Mouse (Mus musculus) gastrocnemius, adult 8-10 months (tissue): ENCODE measurements at regions not wholly inside any gene's neighbourhood (a gene's known extent, or its start where the extent isn't known, plus 50 kb on each side); places are given as distances from the start of the nearest gene placed in this dataset.
"Not testable (repeated sequence)": the region's sequence is repeated elsewhere in the genome, so short reads cannot be mapped to it uniquely, and the experiment has no call there.

Source experiments
- DNase-seq, 2 experiments: peaks; one replicate each; pipeline ENCODE4 v3.0.0; 2022; ENCODE audit warnings: low spot score in 2 of 2

- no peak for DNase-seq
Measured at GRCm38 (mm10) chr13:57055409-57056195, 159.8 kb upstream of the Trpc7 start.

GRCm38 (mm10) chr13:57053361-57053760 lies 157.6 kb upstream of the Trpc7 start:
- DNase-seq, result no peak

GRCm38 (mm10) chr13:57046130-57046529 lies 150.3 kb upstream of the Trpc7 start:
- DNase-seq, result not testable (repeated sequence)

DNA sequence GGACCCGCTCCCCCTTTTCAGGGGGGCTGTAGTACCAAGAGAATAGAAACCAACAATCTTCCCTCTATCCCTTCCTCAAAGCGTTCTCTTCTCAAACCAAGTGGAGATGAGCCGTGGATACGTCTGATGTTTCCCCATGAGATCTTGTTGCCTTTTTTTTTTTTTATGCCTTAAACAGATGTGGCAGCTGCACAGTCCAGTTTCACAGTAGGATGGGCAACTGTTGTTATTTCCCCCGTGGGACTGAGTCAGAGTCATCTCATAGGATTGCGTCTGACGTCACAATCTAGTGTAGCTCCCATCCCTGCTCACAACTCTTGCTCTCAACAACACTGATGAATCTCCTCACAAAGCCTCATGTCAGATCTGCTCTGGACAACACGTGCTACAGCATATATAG lies 148.7 kb upstream of the Trpc7 start:
- no peak for DNase-seq

- no peak for DNase-seq
Measured at GRCm38 (mm10) chr13:57043316-57043974, 147.7 kb upstream of the Trpc7 start.

DNA sequence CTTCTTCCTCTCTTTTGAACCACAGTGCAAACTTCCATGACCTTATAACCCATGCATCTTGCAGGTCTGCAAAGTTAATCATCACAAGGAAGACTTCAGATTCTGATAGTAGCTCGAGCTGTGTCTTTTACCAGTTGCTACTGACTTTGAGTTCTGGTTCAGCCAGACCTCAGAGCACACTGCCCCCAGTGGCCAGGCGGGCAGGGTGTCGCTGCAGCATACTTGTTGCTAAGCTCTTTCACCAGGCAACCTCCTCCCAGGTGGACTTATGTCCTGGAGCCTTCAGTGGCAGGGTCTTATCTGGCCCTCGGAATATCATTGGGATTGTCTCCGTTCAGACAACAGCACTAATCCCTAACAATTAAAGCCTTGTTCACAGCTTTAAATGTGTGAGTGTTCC lies 146.7 kb upstream of the Trpc7 start:
- DNase-seq, result no peak

GRCm38 (mm10) chr13:57032871-57033270 lies 137.1 kb upstream of the Trpc7 start:
- DNase-seq, result no peak

GRCm38 (mm10) chr13:57017553-57018341 lies 122.0 kb upstream of the Trpc7 start:
- no peak for DNase-seq

DNA sequence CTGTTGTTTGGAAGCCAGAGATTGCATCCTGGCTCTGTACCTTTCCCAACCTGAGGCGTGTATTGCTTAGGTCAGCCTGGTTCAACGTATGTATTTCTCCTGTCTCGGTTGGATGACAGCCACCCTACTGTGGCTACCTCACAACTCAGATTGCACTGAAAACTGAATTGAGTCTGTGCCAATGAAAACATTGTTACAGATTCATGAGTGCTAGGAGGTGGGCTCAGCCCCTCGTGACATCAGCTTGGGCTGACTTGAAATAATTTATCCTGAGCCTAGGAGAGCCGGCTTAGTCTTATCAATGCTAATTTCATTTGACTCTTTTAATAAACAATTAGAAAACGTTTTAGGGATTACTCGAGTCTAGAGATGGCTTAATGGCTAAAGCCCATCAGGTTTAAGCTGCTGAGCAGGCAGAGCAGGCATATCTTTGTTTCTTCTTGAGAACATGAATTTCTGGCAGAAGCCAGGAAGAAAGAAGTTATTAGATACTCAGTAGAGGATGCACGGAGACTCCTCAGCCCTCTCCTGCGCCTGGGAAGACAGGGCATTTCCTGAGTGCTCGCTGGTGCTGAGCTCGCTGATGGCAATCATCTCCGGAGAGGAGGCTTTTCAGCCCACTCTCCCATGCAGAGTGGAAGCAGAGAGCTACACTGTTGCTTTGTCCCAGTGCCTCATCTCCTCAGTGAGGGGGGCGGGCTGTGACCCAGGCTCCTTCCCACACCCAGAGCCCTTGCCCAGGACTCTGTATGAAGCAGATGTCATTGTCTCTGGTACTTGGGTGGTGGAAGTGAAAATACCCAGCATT lies 120.9 kb upstream of the Trpc7 start:
- DNase-seq, result no peak

GRCm38 (mm10) chr13:57007236-57007635 lies 111.4 kb upstream of the Trpc7 start:
- DNase-seq, result not testable (repeated sequence)

GRCm38 (mm10) chr13:57003565-57004132 lies 107.9 kb upstream of the Trpc7 start:
- no peak for DNase-seq

- DNase-seq, result no peak
Measured at GRCm38 (mm10) chr13:56992022-56992421, 96.2 kb upstream of the Trpc7 start.

DNA sequence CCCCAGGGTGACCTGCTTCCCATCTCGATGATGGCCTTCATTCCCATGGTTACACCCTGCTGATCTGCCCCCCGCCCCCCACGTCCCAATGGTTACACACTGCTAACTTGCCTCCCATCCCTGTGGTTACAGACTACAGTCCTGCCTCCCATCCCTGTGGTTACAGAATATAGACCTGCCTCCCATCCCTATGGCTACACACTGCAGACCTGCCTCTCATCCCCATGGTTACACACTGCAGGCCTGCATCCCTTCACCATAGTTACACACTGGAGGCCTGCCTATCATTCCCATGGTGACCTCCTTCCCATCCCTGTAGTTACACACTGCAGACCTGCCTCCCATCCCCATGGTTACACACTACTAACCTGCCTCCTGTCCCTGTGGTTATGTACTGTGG lies 78.3 kb upstream of the Trpc7 start:
- no peak for DNase-seq

GRCm38 (mm10) chr13:56955358-56955757 lies 59.6 kb upstream of the Trpc7 start:
- DNase-seq, result no peak

GRCm38 (mm10) chr13:56948086-56948485 lies 52.3 kb upstream of the Trpc7 start:
- no peak for DNase-seq

DNA sequence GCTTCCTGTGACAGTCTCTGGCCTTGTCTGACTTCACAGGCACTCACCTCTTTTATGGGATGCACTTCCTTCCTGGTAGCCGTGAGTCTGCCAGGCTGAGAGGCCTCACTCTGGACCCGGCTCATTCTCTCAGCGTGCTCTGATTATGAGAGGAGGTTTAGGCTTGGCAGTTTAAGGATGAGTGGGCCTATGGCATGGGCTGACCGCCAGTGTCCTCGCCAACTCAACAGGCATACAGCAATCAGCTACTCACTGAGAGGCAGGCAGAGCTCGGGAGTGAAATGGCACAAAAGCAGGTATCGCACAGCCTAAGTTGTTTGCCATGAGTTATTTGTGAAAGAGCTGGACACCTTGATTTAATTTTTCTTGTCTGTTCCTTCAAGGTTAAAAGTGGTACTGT lies 51.5 kb upstream of the Trpc7 start:
- no peak for DNase-seq
